Mouse (Mus musculus) erythroblast, embryonic 14.5 days (primary cell): ENCODE measurements around the gene Slc25a25. TPM values are rescaled to one million over a fixed set of nuclear protein-coding genes. Genes with fewer than 3 reads are reported as not detected.
"Not testable (repeated sequence)": the region's sequence is repeated elsewhere in the genome, so short reads cannot be mapped to it uniquely, and the experiment has no call there.

Source experiments
- H3K27me3 ChIP-seq: 2 replicates; pipeline ENCODE4 v1.6.1; 2012; ENCODE audit warnings: inconsistent platforms; ENCODE audit not compliant: control insufficient read depth
- H3K36me3 ChIP-seq: 2 replicates; pipeline ENCODE4 v1.6.1; 2012; ENCODE audit warnings: mild to moderate bottlenecking, inconsistent platforms; ENCODE audit not compliant: control insufficient read depth
- H3K4me1 ChIP-seq: 2 replicates; pipeline ENCODE4 v1.6.1; 2012; ENCODE audit warnings: inconsistent platforms; ENCODE audit not compliant: control insufficient read depth
- H3K4me3 ChIP-seq: replicated peaks from 2 replicates; pipeline ENCODE3; 2012; ENCODE audit warnings: moderate library complexity, mild to moderate bottlenecking, inconsistent platforms
- H3K9me3 ChIP-seq: 2 replicates; pipeline ENCODE4 v1.6.1; 2012; ENCODE audit warnings: low read length, inconsistent platforms, mixed read lengths; ENCODE audit not compliant: control insufficient read depth
- GATA1 ChIP-seq: IDR thresholded peaks from 2 replicates; pipeline ENCODE4 v1.6.1; 2012; ENCODE audit warnings: low read length, inconsistent platforms, mixed read lengths
- TAL1 ChIP-seq: IDR thresholded peaks from 3 replicates; pipeline ENCODE4 v1.6.1; 2012; ENCODE audit warnings: low read length, inconsistent platforms, mixed read lengths
- polyA plus RNA-seq: library from polyadenylated mRNA; stranded (reverse); fragments of >175 nt; gene quantifications from 2 replicates; pipeline ENCODE4 v1.2.3, GENCODE M21; 2012

Slc25a25 gene
- polyA plus RNA-seq, 1 experiment, result 2.0 TPM

DNA sequence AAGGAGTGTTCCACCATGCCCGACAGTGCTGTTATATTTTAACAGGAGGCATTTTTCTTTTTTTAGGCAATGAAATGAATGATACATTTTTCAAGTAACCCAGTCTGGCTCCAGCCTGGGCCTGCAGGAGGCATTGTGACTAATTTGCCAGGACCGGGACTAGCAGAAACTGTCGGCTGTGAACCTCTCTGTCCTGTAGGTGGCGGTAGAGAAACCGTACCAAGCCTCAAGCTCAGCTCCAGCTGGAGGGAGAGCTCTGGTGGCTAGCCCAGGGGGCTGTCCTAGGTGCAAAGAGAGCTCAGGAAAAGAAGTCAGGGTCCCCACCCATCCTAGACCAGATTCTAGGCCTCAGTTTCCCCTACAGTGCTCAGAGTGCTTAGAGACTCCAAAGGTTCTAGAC lies 37.4 kb upstream of the Slc25a25 start:
- Histone ChIP-seq H3K4me3 (no peak overlapping the region), H3K27me3 (no peaks in the 10 kb centered on the region), H3K9me3 (no peaks in the 10 kb centered on the region), H3K4me1 (peaks cover 16% of the 10 kb centered on the region), H3K36me3 (no peaks in the 10 kb centered on the region)
- no peak for TF ChIP-seq GATA1
- no peak for TF ChIP-seq TAL1

GRCm38 (mm10) chr2:32487124-32487623 lies 35.9 kb upstream of the Slc25a25 start:
- TF ChIP-seq GATA1 (no peak), TAL1 (no peak)
- H3K36me3 ChIP-seq, result no peaks in the 10 kb centered on the region

GRCm38 (mm10) chr2:32486155-32486554 lies 34.9 kb upstream of the Slc25a25 start:
- no peak for TF ChIP-seq TAL1
- TF ChIP-seq GATA1, result no peak
- H3K27me3 ChIP-seq, result no peaks in the 10 kb centered on the region
- H3K9me3 ChIP-seq, result no peaks in the 10 kb centered on the region
- peaks cover 16% of the 10 kb centered on the region for H3K4me1 ChIP-seq
- no peaks in the 10 kb centered on the region for H3K36me3 ChIP-seq
- no peak overlapping the region for H3K4me3 ChIP-seq

More at GRCm38 (mm10) chr2:32487124-32487623, 35.9 kb upstream of the Slc25a25 start:
- Histone ChIP-seq H3K27me3 (no peaks in the 10 kb centered on the region), H3K4me3 (no peak overlapping the region), H3K4me1 (peaks cover 16% of the 10 kb centered on the region), H3K9me3 (no peaks in the 10 kb centered on the region)

- no peaks in the 10 kb centered on the region for H3K27me3 ChIP-seq
- H3K36me3 ChIP-seq, result no peaks in the 10 kb centered on the region
- TF ChIP-seq TAL1, result no peak
- no peak for TF ChIP-seq GATA1
- peaks cover 16% of the 10 kb centered on the region for H3K4me1 ChIP-seq
- no peak overlapping the region for H3K4me3 ChIP-seq
- no peaks in the 10 kb centered on the region for H3K9me3 ChIP-seq
Observed at GRCm38 (mm10) chr2:32485751-32486150, 34.5 kb upstream of the Slc25a25 start.

- Histone ChIP-seq H3K9me3 (no peaks in the 10 kb centered on the region), H3K27me3 (no peaks in the 10 kb centered on the region), H3K36me3 (no peaks in the 10 kb centered on the region), H3K4me1 (peaks cover 16% of the 10 kb centered on the region), H3K4me3 (no peak overlapping the region)
- no peak for TF ChIP-seq TAL1
- no peak for TF ChIP-seq GATA1
Observed at GRCm38 (mm10) chr2:32484933-32485332, 33.7 kb upstream of the Slc25a25 start.

DNA sequence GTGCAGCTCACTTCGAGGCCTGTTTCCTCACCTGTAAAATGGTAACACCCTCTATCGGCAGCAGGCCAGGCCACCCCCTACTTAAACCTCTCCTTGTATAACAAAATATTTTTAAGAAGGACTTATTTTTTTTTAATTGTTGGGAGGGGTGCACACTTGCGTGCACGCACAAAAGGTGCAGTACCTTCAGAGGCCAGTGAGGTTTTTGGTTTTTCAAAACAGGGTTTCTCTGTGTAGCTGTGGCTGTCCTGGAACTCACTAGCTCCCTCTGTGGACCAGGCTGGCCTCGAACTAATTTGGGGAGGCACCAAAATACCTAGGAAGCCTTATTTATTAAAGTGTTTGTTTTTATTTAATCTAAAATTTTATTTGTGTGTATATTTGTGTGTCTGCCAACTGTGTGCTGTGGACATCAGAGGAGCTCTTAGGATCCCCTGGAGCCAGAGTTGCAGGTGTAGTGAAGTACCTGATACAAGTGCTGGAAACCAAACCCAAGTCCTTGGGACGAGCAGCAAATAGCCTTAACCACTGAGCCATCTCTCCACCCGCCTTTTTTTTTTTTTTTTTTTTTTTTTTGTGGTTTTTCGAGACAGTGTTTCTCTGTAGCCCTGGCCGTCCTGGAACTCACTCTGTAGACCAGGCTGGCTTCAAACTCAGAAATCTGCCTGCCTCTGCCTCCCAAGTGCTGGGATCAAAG lies 32.1 kb upstream of the Slc25a25 start:
- TF ChIP-seq GATA1 (no peak), TAL1 (no peak)

DNA sequence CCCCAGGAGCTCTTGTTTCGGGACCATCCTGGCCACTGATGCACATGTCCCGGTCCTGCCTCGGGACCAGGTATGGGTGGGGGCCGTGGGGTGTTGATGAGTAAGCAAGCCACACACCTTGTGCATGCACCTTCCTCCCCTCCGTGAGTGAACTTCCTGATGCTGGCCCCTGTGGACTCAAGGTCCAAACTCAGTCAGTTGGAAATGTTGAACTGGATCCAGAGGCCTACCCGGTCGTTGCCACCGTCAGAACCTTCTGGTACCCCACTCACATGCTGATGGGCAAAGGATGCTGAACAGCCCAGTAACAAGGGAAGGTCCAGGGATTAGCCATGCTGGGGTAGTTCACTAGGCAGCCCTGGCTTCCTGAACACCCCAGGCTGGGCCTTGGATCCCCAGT lies 31.1 kb upstream of the Slc25a25 start:
- no peak for TF ChIP-seq GATA1
- TF ChIP-seq TAL1, result no peak
- Histone ChIP-seq H3K4me3 (no peak overlapping the region), H3K9me3 (no peaks in the 10 kb centered on the region), H3K36me3 (no peaks in the 10 kb centered on the region), H3K4me1 (peaks cover 14% of the 10 kb centered on the region), H3K27me3 (no peaks in the 10 kb centered on the region)

More for the DNA sequence above, 32.1 kb upstream of the Slc25a25 start:
- Histone ChIP-seq H3K9me3 (no peaks in the 10 kb centered on the region), H3K4me3 (no peak overlapping the region), H3K36me3 (no peaks in the 10 kb centered on the region), H3K4me1 (peaks cover 16% of the 10 kb centered on the region), H3K27me3 (no peaks in the 10 kb centered on the region)

DNA sequence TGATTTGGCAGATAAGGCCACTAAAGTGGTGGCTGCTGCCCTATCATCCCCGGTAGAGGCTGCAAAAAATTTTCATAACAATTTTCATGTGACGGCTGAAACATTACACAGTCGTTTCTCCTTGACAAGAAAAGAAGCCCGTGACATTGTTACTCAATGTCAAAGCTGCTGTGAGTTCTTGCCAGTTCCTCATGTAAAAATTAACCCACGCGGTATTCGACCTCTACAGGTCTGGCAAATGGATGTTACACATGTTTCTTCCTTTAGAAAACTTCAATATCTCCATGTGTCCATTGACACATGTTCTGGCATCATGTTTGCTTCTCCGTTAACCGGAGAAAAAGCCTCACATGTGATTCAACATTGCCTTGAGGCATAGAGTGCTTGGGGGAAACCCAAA lies 24.1 kb upstream of the Slc25a25 start:
- H3K36me3 ChIP-seq, H3K27me3 ChIP-seq, H3K9me3 ChIP-seq, H3K4me1 ChIP-seq, H3K4me3 ChIP-seq: not testable (repeated sequence)

GRCm38 (mm10) chr2:32471681-32472061 lies 20.4 kb upstream of the Slc25a25 start:
- Histone ChIP-seq H3K9me3 (peaks cover 3% of the 10 kb centered on the region; the same call in 1 of the 2 replicates), H3K4me1 (no peaks in the 10 kb centered on the region), H3K36me3 (no peaks in the 10 kb centered on the region), H3K27me3 (no peaks in the 10 kb centered on the region), H3K4me3 (no peak overlapping the region)
- TF ChIP-seq GATA1 (no peak), TAL1 (no peak)
